In the genomic region with DNA sequence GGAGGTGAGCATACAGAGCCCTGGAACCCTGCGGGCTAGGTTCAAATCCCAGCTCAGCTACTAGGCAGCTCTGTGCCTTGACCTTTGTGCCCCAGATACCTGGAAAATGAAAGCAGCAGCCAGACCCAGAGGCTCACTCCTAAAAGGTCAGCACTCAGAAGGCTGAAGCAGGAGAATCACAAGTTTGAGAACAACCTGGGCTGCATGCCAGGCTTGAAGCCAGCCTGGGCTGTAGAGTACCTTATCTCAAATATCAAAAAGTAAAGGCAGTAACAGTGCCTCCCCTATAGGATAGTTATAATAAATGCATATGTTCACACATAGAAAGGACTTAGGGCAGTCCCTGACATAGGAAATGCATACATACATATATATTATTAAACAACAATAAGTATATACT, we compare ENCODE assay signal across 20 mouse cellular contexts. TPM values are rescaled to one million over a fixed set of nuclear protein-coding genes. Genes with fewer than 3 reads are reported as not detected.
DNase-seq lines count a peak whose midpoint lies in the region; ATAC-seq and TF ChIP-seq lines count a peak whose summit lies in the region.
"Had no signal": no experiment of that assay in that cellular context is flagged by ENCODE, and none has a peak within 500 bp of the region (broad histone marks: within the 10 kb centered on the region; RNA-seq: fewer than 3 reads in every experiment).

No protein-coding gene starts in this region.

- no peak for TF ChIP-seq EP300 in MEL (IDR thresholded peaks at IDR 0.05; ENCODE audit: low read depth in 1 of 2, low read length in 2 of 2)

- no peak overlapping the region for H3K9ac ChIP-seq in hindbrain, embryonic 11.5 days (ENCODE audit: low read depth, low read length)
- H3K9ac ChIP-seq in MEL (ENCODE audit: control insufficient read depth, low read depth, low read length, poor library complexity, severe bottlenecking), result no peak overlapping the region
- H3K9ac ChIP-seq: heart, embryonic 13.5 days; liver, embryonic 13.5 days had no signal

- 77% methylated on average over 1 of the region's 1 CpGs for WGBS in hindbrain, embryonic 10.5 days
- WGBS in hindbrain, embryonic 11.5 days, result 62% methylated on average over 1 of the region's 1 CpGs

- no peaks in the 10 kb centered on the region for H3K79me2 ChIP-seq in MEL (ENCODE audit: control insufficient read depth, insufficient read depth, low read length, poor library complexity)

- no peaks in the 10 kb centered on the region for H3K9me3 ChIP-seq in hindbrain, embryonic 10.5 days
- no peaks in the 10 kb centered on the region for H3K9me3 ChIP-seq in hindbrain, embryonic 11.5 days (ENCODE audit: control insufficient read depth, low read length)
- H3K9me3 ChIP-seq in MEL (replicated peaks; ENCODE audit: insufficient read depth, low read length), result no peaks in the 10 kb centered on the region
- H3K9me3 ChIP-seq: embryonic facial prominence, embryonic 10.5 days; heart, embryonic 13.5 days; liver, embryonic 13.5 days had no signal

- peak; percentile 4 for TF ChIP-seq RAD21 in MEL (IDR thresholded peaks at IDR 0.05; ENCODE audit: low read depth, low read length)

- H3K36me3 ChIP-seq in hindbrain, embryonic 10.5 days, result no peaks in the 10 kb centered on the region
- no peaks in the 10 kb centered on the region for H3K36me3 ChIP-seq in hindbrain, embryonic 11.5 days (ENCODE audit: control insufficient read depth, insufficient read depth, low read length)
- no peaks in the 10 kb centered on the region for H3K36me3 ChIP-seq in MEL (ENCODE audit: control insufficient read depth in 1 of 2, insufficient read depth in 2 of 2, low read length in 2 of 2)
- H3K36me3 ChIP-seq: embryonic facial prominence, embryonic 10.5 days; heart, embryonic 13.5 days; liver, embryonic 13.5 days had no signal

- ATAC-seq in hindbrain, embryonic 11.5 days (ENCODE audit: low FRiP score), result no peak
- peak; percentile 45 for ATAC-seq in megakaryocyte progenitor cell, adult 5-6 weeks (replicated peaks; ENCODE audit: poor library complexity)
- ATAC-seq: activated CD4-positive, CD25-positive, alpha-beta regulatory T cell, adult 4 months; CD4-positive, CD25-positive, alpha-beta regulatory T cell, adult 4 months; intestine, postnatal 0 days had no signal

- H3K27me3 ChIP-seq in hindbrain, embryonic 10.5 days (ENCODE audit: insufficient read depth, poor library complexity, severe bottlenecking), result no peaks in the 10 kb centered on the region
- H3K27me3 ChIP-seq in hindbrain, embryonic 11.5 days (ENCODE audit: control insufficient read depth, insufficient read depth, low read length), result no peaks in the 10 kb centered on the region
- peaks cover 0 to 2% of the 10 kb centered on the region in 2 experiments for H3K27me3 ChIP-seq in MEL (ENCODE audit: control insufficient read depth in 1 of 2, insufficient read depth in 2 of 2, low read length in 2 of 2)
- H3K27me3 ChIP-seq: liver, embryonic 13.5 days had no signal

- no peak for TF ChIP-seq POLR2A in MEL (IDR thresholded peaks at IDR 0.05; ENCODE audit: control insufficient read depth in 1 of 2, insufficient read depth in 1 of 2, low read depth in 1 of 2, low read length in 2 of 2, poor library complexity in 1 of 2)

- H3K27ac ChIP-seq in hindbrain, embryonic 10.5 days, result peak overlapping the region; percentile 70
- H3K27ac ChIP-seq in hindbrain, embryonic 11.5 days (ENCODE audit: low read depth, low read length), result no peak overlapping the region
- H3K27ac ChIP-seq in MEL (ENCODE audit: control insufficient read depth, low read depth, low read length), result no peak overlapping the region
- H3K27ac ChIP-seq: embryonic facial prominence, embryonic 10.5 days; heart, embryonic 13.5 days; liver, embryonic 13.5 days had no signal

- peaks cover 47% of the 10 kb centered on the region for H3K4me1 ChIP-seq in hindbrain, embryonic 10.5 days (replicated peaks)
- H3K4me1 ChIP-seq in hindbrain, embryonic 11.5 days (replicated peaks; ENCODE audit: control insufficient read depth, insufficient read depth, low read length), result peaks cover 2% of the 10 kb centered on the region; the same call in 1 of the 2 replicates
- no peaks in the 10 kb centered on the region for H3K4me1 ChIP-seq in MEL (ENCODE audit: control insufficient read depth in 1 of 2, insufficient read depth in 2 of 2, low read length in 2 of 2)

- H3K4me2 ChIP-seq in hindbrain, embryonic 11.5 days (replicated peaks; ENCODE audit: low read depth, low read length), result no peak overlapping the region
- H3K4me2 ChIP-seq: heart, embryonic 13.5 days; liver, embryonic 13.5 days had no signal

- no peak overlapping the region for H3K4me3 ChIP-seq in hindbrain, embryonic 10.5 days
- H3K4me3 ChIP-seq in hindbrain, embryonic 11.5 days (ENCODE audit: low read depth, low read length), result no peak overlapping the region
- no peak overlapping the region for H3K4me3 ChIP-seq in MEL (ENCODE audit: control insufficient read depth in 1 of 2, insufficient read depth in 1 of 2, low read depth in 2 of 2, low read length in 2 of 2)
- H3K4me3 ChIP-seq: embryonic facial prominence, embryonic 10.5 days; heart, embryonic 13.5 days; liver, embryonic 13.5 days had no signal

- no peak for TF ChIP-seq CTCF in MEL (IDR thresholded peaks at IDR 0.05 in 2 of 3, conservative IDR thresholded peaks at IDR 0.05 in 1 of 3; ENCODE audit: control insufficient read depth in 1 of 3, insufficient read depth in 1 of 3, low read depth in 2 of 3, low read length in 3 of 3, poor library complexity in 1 of 3, severe bottlenecking in 1 of 3)

- no peak for DNase-seq in hindbrain, embryonic 10.5 days (ENCODE audit: low spot score)
- DNase-seq in hindbrain, embryonic 11.5 days (ENCODE audit: low spot score), result no peak
- DNase-seq in 416B (ENCODE audit: low read depth), result peak; percentile 55
- no peak for DNase-seq in MEL (ENCODE audit: low read depth, low spot score)
- no peak for DNase-seq in thymus, postnatal 36 days
- DNase-seq in thymus, postnatal 10 days (ENCODE audit: low spot score in 2 of 2), result no peak
- DNase-seq: adrenal gland, postnatal 14 days; heart, postnatal 36 days; liver, embryonic 13.5 days; right cerebral cortex, adult 18-20 months had no signal

TF ChIP-seq in MEL, 35 proteins besides CTCF, POLR2A, EP300 and RAD21:
- TF ChIP-seq ZKSCAN1 (IDR thresholded peaks at IDR 0.05; ENCODE audit: low read depth, low read length) (no peak), RCOR1 (IDR thresholded peaks at IDR 0.05; ENCODE audit: low read depth, low read length) (no peak), BHLHE40 (IDR thresholded peaks at IDR 0.05; ENCODE audit: borderline replicate concordance, low read depth, low read length) (no peak), TBP (IDR thresholded peaks at IDR 0.05; ENCODE audit: low read depth, low read length) (no peak), CHD1 (IDR thresholded peaks at IDR 0.05; ENCODE audit: low read depth, low read length) (no peak), MAZ (IDR thresholded peaks at IDR 0.05; ENCODE audit: low read depth, low read length) (no peak), ETS1 (IDR thresholded peaks at IDR 0.05; ENCODE audit: low read depth, low read length) (no peak), CHD2 (IDR thresholded peaks at IDR 0.05; ENCODE audit: low read length) (no peak), USF2 (IDR thresholded peaks at IDR 0.05; ENCODE audit: borderline replicate concordance in 1 of 2, insufficient read depth in 1 of 2, low read depth in 1 of 2, low read length in 2 of 2) (no peak), ELF1 (IDR thresholded peaks at IDR 0.05; ENCODE audit: low read depth, low read length) (no peak), MYC (IDR thresholded peaks at IDR 0.05; ENCODE audit: low read depth, low read length) (no peak), JUND (IDR thresholded peaks at IDR 0.05; ENCODE audit: low read depth, low read length) (no peak), NRF1 (IDR thresholded peaks at IDR 0.05; ENCODE audit: insufficient read depth, low read depth, low read length, poor library complexity, severe bottlenecking) (no peak), MAFK (IDR thresholded peaks at IDR 0.05; ENCODE audit: borderline replicate concordance, low read depth, low read length) (no peak), MYB (IDR thresholded peaks at IDR 0.05; ENCODE audit: low read depth, low read length) (no peak), POLR2AphosphoS2 (IDR thresholded peaks at IDR 0.05; ENCODE audit: low read length) (no peak), ZMIZ1 (IDR thresholded peaks at IDR 0.05; ENCODE audit: low read depth, low read length) (no peak), USF1 (IDR thresholded peaks at IDR 0.05; ENCODE audit: low read depth, low read length) (no peak)

RNA-seq across cellular contexts. Expression of a gene that starts 43.7 kb away (rescaled TPM):
- not detected in 2 replicates for polyA plus RNA-seq in hindbrain, embryonic 10.5 days (2016; fragmentation: Nextera tagmentation; extraction: Ambion mirVana)
- not detected in 2 replicates for polyA plus RNA-seq in hindbrain, embryonic 11.5 days (2014; fragmentation: Nextera tagmentation; extraction: Ambion mirVana)
- total RNA-seq in MEL (2012; rRNA removed), result 0.07 and 0.12 TPM in 2 replicates
- not detected for polyA plus RNA-seq in MEL (2012; ENCODE audit: insufficient read depth in 1 of 2, insufficient read length in 2 of 2, low read depth in 1 of 2, low replicate concordance in 2 of 2, missing spikeins in 1 of 2)
- total RNA-seq in megakaryocyte progenitor cell, adult 5-6 weeks (2015), result 0.07 and 0.12 TPM in 2 replicates
- not detected in 2 replicates for total RNA-seq in megakaryocyte progenitor cell, adult 5-6 weeks (2017)
- total RNA-seq: adrenal gland, postnatal 14 days; gastrocnemius, postnatal 36 days; heart, postnatal 36 days; left cerebral cortex, postnatal 4 days had no signal
- polyA plus RNA-seq: activated CD4-positive, CD25-positive, alpha-beta regulatory T cell, adult 4 months; CD4-positive, CD25-positive, alpha-beta regulatory T cell, adult 4 months; embryonic facial prominence, embryonic 10.5 days; heart, embryonic 13.5 days; kidney, embryonic 16.5 days; liver, embryonic 13.5 days; lung, embryonic 16.5 days had no signal
